Mouse (Mus musculus): ENCODE data around the gene Rnf141.

Rnf141 gene

DNA sequence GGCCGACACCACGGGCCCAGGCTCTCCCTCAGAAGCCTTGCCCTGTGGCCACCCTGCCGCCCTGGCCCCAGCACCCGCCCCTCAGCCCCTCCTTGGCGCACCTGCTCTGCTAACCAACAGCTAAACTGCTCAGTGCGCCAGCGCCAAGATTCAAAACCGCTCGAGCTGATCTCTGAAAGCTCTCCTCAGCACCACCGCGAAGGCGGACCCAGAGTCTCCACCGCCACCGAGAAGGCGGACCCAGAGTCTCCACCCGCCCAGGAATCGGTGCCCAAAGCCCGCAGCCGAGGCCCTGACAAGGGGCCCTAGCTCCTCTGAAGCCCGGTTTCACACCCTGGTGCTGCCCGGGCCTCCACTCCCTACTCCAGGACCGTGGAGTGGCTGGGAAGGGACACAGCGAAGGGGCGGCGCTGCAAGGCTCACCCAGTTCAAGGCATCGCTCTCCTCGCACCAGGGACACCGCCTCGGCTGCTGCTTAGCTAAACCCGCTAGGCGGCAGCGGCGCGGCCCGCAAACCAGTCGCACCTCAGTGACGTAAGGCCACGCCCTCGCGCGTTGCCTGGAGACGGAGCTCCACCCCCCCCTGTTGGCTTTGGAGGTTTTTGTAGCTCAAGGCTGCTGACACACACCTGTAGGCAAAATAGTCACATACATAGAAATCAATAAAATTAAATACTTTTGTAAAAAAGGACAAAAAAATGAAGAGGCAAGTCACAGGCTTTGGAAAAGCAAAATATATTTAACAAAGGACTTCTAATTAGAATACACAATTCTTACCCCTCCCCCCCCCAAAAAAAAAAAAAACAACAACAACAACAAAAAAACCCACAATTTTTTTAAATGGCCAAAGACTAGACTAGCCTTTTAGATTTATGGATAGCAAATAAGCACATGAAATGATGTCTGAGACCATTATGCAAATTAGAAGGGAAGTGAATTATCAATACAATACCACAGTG, at the start of gene Rnf141:
Gene Rnf141, minus strand, starts transcription at position 542 of the 959 bp plus-strand sequence.
- DNase-seq = peak; percentile 87

DNA sequence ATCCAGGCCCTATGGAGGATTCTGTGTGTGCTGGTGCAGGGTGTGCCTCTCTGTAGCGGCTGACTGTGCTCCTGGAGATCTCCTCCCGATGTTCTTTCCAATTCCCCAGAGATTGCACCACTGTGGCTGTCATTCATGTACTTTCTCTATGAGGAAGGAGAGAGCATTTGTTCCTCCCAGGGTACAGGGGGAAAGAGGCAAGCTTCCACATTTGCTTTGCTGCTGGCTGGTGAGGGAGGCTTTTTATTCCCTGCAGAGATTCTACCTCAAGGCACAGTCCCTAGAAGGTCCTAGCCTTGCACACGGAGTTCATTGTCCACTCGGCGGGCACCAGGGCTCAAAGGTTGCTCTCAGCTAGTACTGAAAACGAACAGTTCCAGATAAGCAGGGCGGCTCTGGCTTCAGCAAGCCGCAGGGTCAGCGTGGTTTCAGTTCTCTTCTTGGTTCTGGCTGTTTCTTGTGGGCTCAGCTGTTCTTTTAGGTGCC, 47.3 kb upstream of the Rnf141 start:
- no peak for DNase-seq

DNA sequence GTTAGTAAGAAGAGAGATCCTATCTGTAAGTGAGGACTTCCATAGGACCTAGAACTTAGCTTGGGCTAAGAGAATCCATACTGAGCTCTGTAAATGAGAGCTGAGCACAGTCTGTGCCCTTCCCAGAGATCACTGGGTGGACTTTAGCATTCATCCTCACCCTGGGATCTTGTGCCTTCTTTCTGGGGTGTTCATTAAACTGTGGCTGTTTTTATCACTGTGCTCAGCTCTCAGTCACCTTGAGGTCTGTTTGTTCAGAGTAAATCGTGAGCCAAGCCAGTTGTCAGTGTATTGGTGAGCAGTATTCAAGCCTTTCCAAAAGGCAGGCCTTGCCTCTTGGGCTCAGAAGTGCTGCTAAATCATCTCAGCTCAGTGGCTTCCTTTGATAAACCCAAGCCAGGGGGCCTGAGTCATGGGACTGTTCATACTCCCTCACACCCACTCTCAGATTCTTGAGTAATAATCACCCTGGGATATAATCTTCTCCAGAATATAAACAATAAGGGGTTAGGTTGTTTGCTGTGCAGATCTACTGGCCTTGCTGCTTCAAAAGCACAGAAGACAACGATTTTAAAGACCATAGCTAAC, 37.6 kb upstream of the Rnf141 start:
- DNase-seq = no peak

DNA sequence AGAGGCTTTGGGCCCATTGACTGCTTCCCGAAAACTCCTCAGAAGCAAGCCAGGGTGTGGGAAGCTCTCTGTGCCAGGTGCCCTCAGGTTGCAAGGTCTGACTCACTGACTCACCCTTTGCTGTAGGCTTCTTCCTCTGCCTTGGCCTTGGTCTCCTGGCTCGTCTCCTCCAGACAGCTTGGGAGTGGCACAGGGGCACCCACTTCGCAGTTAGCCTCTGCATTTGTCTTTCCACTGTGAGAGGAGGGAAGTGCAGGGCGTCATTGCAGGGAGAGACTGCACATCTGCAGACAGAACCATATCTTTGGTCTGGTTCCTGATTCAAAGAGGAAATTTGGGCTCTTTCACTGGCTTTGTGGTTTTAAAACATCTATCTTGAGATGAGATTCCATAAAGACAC, 33.8 kb upstream of the Rnf141 start:
- DNase-seq = no peak

DNA sequence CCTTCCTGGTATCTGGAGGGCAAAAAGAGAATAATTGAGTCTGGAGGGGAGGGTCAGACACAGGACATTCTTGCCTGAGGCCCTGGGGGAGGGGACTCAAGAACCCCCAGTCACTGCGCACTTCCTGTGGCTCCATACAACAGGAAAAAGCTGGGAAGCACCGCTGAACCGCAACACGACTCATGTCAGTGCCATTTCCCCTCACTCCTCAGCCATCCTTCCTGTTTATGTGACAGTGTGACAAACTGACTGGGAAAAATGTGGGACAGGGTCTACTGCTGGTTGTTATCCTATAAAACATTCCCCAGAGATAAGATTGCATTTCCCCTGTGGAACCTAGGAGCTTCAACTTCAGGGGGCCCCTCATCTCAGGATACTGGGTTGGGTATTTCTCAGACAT, 32.7 kb upstream of the Rnf141 start:
- DNase-seq = no peak

DNA sequence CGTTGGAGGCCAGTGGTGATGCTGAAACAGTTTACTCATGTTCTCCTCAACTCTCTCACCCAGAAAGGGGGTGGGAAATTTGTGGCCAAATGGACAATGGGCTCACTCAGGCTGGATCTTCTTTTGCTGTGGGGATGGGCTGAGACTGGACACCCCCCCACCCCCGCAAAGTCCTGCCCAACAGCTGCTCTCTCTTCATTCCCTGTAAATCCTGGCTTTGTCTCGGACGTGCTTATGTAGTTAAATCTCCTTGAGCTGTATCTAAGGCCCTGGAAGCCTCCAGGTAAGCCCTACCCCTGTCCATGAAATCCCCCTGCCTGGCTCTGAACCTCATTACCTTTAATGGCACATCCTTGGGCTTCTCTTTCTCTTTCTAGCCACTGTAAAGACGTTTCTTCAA, 24.6 kb upstream of the Rnf141 start:
- DNase-seq = no peak

DNA sequence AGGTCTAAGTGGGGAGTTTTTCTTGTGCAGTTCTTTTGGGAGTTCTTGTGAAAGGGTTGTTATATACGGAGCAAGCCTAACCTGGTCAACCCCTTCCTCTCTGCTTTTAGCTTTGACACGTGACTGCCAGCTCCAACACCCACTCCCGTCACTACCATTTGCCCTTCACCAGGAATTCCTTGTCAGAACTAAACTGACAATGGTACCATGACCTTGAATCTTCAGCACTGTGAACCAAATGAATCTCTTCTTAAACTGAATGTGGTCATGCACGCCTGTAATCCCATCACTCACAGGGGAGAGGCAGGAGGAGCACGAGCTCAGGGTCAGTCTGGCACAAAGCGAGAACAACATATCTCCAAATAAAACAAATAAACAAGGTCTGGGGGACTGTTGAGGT, 22.9 kb upstream of the Rnf141 start:
- DNase-seq = no peak

DNA sequence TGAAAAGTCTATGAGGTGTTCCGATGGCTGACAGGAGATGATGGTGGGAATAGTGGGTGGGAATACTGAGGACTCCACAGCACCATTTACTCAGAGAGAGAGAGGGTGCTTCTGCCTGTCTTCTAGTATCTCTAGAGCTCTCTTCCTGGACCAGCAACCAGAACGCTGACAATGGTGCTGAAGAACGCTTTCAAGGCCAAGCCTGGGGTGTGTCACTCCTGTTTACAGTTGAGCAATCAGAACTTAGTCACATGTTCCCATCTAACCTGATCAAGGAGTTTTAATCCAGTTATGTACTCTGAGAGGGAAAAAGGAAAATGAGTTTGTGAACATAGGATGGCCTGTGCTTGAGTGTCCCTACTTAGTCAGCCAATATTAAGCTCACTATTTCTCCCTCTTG, 21.8 kb upstream of the Rnf141 start:
- no peak for DNase-seq

DNA sequence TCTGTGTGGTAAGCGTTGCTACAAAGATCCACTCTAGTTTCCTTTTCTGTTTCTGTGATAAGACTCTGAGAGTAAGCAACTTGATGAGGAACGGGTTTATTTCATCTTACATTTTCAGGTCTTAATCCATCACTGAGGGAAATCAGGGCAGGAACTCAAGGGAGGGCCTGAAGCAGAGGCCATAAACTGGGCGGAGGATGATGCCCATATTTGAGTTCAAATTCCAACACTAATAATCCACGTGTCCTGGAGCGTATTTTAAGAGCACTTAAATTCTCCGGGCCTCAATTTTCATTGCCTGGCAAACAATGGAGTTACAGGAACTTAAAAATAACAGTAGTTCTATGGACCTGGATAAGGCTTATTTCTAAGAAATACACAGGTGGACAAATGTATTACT, 21.3 kb upstream of the Rnf141 start:
- no peak for DNase-seq

DNA sequence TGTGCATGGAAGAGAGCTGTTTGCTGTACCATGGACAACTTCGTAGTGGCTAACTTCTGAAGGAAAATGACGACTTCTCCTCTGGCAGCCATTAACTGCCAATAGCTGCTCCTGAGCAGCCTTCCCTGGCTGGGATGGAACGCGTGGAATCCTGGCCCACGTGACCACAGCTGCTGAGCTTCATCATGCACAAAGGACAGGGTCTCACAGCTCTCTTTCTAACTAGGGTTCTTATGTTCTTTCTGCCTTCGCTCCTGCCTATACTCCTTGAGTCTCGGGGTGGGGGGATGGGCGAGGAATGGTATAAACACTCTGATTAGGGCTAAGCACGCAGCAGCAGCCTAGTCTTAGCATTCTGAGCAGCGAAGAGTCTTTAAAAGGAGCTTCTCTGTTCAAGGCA, 20.8 kb upstream of the Rnf141 start:
- DNase-seq = no peak

DNA sequence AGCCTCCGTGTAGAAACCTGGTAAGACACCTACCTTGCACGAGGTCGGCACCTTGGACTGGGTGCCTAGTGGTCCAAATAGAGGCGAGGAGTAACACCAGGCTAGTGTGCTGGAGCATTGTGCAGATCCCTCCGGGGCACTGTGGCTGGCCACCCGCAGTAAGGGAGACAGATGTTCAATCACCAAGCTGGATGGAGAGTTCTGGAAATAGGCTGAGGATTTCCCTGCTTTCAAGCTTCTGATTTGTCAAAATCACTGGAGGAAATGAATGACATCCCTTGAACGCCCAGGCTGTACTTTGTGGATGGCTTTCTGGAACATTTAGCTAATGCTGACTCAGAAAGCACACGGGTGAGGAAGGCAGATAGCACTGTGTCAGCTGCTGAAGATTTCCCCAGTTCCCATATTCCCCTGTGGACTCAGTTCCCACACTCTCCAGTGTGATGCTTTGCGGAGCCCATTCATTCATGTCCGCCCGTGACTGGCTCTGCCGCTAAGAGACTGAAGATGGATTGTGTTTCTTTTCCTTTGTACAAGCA, 18.6 kb upstream of the Rnf141 start, which contains the start of gene Lyve1:
Gene Lyve1, minus strand, starts transcription at position 489 of the 539 bp plus-strand sequence.
- DNase-seq = no peak

DNA sequence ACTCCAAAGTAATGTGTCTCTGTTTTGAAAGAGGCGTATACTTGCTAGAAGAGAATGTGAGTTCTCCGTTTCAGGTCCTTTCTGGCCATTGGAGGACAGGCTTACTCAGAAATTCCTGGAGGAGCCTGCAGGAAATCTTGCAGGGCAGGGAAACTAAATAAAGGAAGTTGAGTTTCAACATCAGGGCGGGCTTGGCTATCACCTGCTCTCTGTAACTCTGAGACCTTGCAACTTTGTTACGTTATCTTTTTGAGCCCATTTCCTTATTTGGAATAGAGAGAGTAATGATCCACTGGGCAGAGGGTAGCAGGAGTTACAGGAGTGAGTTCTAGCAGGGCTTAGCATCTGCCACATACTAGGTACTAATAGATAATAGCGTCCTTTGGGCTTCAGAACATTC, 15.9 kb upstream of the Rnf141 start:
- no peak for DNase-seq

DNA sequence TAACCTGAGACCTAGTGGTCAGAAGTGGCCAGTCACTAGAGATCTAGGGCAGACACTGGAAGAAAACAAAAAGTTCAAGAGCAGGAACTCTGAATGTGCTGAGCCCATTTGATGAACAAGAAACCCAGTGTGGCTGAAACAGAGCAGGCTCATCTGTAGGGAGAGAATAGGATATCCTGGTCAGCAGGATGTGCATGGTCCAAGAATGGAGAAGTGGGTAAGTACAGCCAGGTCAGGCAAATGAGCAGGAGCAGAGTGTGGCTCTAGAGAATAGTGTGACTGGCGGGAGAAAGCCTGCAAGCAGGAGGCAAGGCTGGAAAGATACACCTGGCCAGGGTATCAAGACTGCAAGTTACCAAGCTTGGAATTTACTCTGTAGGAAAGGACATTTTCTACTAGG, 11.3 kb upstream of the Rnf141 start:
- DNase-seq = no peak

DNA sequence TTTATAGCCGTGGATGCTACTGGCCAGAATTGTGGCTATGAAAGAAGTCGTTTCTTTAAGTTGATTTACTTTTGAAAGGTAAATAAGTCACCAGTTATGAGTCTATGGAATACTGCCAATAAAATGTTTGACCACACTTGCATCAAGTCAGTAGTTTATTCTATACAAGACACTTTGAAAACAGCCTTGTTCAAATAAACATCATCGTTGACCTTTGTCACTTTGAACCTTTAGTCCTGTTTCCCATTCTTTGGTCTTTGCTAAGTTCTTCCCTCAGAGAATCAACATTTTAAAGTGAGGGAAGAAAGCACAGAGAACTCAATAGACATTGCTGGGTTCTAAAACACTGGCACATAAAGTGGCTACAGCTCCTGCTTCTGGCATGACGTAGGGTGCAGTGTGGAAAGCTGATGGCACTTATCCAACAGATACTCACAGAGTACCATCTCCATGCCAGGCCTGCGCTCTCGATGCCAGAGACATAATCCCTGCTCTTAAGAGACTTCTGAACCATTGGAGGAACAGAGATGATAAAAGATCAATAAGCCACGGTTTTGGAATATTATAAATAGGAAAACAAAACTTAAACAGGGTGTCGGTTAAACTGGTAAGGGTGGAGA, 10.8 kb upstream of the Rnf141 start:
- DNase-seq = no peak

DNA sequence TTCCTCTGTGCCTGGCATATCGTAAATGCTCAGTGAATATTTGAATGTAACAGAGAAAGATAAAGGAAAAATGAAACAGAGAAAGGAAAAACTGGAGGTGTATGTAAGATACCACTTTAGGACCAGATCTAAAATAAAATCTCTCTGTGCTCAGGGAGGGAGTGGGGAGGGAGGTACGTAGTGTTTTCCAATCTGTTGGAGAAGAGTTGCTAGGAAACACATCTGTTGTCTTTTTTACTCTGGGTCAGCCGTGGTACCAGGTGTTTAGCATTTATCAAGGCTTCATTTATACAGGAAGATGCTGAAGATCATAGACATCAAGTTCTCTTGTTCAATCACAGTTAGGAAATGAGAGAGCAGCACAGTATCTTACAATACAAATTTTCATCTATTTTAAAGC, 10.3 kb upstream of the Rnf141 start:
- DNase-seq = no peak

DNA sequence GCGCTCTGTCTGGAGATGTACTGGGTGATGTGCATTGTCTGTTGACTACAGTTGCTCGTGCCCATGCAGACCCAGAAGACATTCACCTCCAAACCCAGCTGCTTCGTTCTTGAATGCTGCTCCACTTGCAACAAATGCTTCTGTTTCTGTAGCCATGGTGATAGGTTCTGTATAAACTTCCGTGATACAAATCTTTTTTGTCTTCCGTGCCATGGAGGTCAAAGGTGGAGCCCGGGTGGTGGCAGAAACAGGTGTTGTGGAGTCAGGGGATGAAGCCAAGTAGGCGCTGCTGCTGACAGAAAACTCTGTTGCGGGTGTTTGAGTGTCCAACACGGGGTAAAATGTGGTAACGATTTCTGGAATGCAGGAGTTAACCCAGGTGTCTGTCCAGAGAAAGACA, 9.4 kb upstream of the Rnf141 start:
- no peak for DNase-seq

DNA sequence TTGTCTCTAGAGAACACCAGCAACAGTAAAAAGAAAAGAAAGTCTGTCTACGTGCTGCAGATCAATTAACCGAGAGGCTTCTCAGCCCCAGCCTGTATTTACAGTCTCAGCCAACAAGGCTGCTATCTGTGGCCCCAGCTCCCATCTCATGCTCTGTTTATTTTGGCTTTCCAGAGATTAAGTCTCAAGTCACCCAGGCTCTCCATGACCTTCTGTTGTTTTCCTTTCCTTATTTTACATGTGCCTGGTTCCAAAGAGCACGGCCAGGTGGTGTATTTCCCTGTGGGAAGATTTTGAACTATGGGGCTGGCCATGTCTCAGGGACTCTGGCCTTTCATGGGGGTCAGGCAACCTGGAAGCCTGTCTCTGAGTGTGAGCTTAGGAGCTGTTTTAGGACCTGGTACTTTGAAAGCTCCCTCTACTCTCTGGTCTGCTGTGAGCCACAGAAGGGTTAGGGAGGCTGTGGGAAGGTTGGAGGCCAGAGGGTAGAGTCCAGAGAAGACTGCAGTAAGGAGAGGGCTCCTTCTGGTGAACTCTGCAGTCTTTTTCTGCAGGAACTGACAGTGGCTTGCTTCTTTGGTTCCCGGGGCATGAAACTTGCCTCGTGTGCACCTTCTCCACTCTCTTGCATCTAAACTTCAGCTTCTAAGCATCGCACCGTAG, 7.4 kb upstream of the Rnf141 start:
- DNase-seq = no peak

DNA sequence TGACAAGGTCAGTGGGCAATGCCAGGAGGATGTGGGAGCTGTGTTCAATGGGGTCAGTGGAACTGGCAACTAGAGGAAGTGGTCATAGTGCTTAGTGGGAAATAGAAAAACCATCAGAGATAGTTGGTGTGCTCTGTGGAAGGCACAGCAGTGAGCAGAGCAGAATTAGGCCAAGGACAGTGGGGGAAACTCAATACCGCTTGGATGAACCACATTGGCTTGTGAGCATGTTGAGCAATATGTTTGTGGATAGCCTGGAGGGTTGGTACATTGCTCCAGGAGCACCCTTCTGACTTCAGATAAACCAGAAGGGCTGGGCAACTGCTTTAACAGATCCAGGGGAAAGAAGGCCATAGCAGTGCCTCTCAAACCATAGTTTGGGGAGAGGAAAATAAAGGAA, 4.1 kb upstream of the Rnf141 start:
- no peak for DNase-seq

DNA sequence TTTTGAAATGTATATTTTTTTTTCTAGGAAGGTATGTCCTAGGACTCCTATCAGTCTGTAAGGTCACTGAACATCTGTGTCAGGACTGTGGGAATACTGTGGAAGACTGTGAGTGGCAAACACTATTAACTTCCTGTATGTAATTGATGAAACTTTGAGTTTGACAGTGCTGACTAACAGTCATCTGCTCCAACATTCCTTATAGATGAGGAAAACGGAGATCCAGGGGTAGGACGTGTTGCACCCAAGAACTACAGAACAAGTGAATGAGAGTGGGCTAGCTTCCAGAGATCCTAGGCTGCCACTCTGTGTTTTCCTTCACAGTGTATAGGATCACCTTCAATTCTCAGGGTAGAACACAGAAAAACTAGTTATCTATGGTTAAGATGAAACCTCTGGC, 3.1 kb upstream of the Rnf141 start:
- no peak for DNase-seq

DNA sequence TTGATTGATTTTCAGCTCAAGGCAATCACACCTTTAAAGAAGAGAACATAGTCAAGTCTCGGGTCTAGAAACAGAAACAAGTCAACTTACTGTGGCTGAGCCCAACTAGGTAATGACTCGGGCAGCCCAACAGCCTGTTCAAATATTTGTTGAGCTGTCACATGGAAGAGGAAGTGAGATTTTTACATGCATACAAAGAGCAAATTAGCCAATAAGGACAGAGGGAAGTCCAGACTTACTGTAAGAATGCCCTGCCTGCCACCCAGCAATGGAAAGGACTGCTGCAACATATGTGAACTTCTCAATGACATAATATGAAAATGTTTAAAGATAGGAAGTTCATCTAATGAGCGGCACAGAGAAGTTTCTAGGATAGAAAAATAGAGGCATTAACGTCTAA, 3.9 kb downstream of the Rnf141 start:
- no peak for DNase-seq

DNA sequence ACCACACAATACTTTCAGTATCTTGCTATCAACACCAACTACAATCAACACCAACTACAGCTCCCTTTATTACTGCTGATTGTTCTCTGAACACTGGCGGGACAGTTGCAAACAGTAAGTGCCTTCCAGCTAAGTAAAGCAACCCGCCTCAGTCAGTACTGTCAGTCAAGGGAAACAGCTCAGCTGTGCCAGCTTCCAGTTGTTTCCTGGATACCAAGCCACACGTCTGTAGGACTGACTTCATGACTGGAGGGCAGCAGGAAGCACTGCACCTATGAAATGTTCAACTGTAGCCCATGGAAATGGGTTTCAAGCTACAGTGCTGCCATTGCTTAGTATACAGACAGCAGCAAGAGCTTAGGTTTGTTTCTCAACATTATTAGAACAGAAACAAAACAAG, 9.7 kb downstream of the Rnf141 start:
- DNase-seq = no peak

DNA sequence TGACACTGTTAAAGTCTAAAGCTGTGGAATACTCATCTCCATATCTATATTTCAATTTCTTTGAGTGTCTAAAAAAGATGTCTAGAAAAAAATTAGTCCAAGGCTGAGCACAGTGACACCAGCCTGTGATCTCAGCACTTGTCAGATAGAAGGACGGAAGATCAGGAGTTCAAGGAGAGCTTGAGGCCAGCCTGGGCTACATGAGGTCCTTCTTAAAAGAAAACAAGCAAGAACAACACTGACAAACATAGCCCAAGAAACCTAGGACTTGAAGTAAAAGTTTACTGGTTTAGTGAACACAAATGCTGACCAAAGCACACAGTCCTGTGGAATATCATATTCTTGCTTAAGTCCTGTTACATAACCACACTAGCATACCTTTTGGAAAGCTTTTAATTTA, 10.2 kb downstream of the Rnf141 start:
- no peak for DNase-seq

DNA sequence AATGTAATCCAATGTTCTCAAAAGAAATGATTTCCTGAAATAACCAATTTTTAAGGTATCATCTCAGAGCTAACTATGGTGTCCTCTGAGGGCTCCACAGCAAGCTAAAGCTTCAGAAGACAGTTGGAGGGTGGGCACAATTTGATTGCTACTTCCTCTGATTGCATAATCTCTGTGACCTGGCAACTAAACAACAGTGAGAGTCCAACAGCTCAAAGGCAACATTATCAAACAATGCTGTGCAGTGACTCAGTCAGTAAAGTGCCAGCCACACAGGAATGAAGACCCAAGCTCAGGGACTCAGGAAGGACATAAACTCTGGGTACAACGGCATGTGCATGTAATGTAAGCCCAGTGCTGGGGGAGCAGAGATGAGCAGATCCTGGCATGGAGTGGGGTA, 11.2 kb downstream of the Rnf141 start:
- no peak for DNase-seq

All from cerebellum, adult 11 months (tissue).